Mouse (Mus musculus): ENCODE measurements around the gene Gm42688.

- TF ChIP-seq POLR2A (IDR thresholded peaks at IDR 0.05; ENCODE audit: control insufficient read depth, extremely low read depth, insufficient read depth, low read length, poor library complexity) (no peak), CTCF (IDR thresholded peaks at IDR 0.05; ENCODE audit: borderline replicate concordance, control insufficient read depth, extremely low read depth, insufficient read depth, low read length, poor library complexity) (no peak)
These were observed 17.0 kb downstream of the Gm42688 start for GRCm38 (mm10) chr6:83118369-83118768.

Measured in thymus, adult 2 months (tissue).